Mouse (Mus musculus): ENCODE results near the gene Troap. TPM values are rescaled to one million over a fixed set of nuclear protein-coding genes. Genes with fewer than 3 reads are reported as not detected.

Troap gene
- polyA plus RNA-seq (2014; fragmentation: Illumina TruSeq; extraction: RNeasy Lipid Tissue Mini Kit (QIAGEN cat#74804); ENCODE audit: insufficient read depth, low read depth, low replicate concordance) = 0.13 TPM

DNA sequence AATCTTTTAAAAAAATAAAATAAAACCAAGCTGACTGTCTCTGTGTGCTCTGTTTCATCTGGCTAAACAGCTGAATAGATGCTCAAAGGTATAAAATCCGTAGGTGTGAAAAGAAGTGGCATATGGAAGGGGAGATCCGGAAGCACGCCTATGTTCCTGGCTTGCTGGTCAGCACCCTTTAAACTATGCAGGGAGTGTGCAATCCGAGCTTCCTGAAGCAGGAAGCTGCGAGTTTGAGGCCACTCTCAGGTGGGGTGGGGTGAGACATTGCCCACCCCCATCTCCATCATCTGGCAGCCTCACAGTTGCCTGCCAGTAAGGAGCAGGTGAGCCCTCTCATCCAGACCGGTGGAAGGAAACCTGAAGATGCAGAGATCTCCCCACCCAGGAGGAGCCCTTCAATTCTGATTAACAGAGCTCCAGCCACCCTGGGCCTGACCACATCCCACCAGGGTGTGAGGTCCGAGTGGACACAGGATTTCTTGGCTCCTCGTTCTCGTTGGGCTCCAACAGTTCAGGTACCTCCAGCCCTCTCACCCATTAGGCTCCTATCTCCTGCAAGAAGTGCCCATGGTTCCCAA, at the start of gene Troap:
TSS of gene Troap (plus strand) at position 557 of the 581 bp plus-strand sequence.

DNA sequence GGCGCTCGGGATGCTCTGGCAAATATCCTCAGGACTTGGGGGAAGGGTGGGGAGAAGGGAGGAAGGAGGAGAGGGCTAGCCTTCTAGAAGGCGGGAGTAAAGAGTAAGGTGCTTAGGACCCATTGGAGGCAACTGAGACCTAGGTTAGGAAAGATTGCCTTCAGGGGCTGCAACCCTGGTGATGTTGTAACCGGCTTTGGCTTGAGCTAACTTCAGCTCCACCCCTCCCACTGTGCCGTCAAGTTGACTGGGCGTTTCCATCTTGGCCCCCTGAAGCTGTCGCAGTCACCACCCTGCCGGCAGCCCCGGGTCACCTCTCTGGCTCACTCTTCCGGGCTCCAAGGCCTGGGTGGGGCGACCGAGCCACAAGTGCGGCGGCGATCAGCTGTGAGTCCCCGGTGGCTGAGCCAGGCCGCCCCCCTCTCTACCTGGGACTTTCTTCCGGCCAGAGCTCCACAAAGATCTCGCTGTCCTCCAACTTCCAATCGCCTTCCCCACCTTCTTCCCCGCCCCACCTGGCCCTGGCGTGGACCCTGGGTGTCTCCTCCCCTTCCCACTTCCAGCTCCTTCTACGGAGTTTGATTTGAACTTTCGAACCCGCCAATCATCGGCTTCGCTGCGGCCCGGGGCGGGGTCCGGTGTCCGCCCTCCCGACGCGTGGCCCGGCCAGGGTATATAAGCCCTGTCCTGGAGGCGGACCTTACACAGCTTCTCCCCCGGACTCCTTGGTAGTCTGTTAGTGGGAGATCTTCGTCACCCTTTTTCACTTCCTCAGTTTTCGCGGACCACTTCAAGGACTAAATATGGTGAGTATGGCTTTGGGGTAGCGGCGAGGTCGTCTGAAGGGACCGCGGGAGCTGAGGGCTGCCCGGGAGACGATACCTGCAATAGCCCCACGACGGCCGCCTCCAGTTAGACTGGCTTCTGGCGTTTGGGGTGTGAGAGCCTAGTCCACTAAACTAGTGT, 44.5 kb upstream of the Troap start, which contains the start of gene Tuba1c:
TSS of gene Tuba1c (plus strand) at position 273 of the 966 bp plus-strand sequence.

DNA sequence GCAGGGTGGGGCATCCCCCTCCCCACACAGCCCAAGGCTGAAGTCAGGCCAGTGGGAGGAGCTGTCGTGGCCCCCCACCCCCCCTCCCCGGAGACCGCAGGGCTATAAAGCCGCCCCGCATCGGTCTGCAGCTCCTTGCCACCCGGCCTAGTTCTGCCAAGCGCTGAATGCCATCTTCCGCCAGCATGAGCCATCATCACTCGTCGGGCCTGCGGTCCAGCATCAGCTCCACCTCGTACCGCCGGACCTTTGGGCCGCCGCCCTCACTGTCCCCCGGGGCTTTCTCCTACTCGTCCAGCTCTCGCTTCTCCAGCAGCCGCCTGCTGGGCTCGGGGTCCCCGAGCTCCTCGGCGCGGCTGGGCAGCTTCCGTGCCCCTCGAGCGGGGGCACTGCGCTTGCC, 19.3 kb upstream of the Troap start, which contains the start of gene Prph:
TSS of gene Prph (plus strand) at position 135 of the 400 bp plus-strand sequence.

DNA sequence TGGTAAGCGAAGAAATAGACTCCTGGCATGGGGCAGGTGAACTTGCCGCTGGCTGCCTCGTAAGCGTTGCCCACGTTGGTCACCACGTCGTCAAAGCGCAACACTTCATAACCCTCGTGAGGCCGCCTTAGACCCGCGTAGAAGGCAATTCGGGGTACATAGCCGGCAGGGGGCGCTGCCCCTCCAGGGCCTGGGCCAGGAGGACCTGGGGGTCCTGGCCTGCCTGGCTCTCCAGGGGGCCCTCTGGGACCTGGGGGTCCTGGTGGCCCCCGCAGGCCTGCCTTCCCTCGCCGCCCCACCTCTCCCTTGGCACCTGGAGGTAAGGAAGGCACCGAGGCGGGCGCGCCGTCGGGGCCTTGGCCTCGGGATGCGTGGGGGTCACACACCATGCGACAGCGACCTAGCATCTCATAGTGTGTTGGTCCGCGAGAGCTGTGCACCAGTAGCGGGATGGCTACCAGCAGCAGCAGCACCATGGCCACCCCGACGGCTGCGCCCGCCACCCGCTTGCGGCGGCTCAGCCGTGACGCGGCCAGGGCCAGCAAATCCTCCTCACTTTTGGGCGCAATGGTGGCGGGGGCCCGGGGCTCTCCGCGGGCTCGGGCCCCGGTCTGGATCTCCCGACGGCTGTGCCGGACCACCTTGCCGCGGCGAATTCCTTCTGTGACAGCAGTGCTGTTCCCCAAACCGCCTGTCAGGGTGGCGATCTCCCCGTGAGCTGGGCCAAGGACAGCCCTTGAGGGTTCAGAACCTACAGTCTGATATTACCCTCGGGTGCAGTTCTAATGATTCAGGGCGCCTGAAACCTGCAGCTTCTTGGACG, 13.1 kb downstream of the Troap start, which contains the start of gene C1ql4:
TSS of gene C1ql4 (minus strand) at position 565 of the 823 bp plus-strand sequence.

DNA sequence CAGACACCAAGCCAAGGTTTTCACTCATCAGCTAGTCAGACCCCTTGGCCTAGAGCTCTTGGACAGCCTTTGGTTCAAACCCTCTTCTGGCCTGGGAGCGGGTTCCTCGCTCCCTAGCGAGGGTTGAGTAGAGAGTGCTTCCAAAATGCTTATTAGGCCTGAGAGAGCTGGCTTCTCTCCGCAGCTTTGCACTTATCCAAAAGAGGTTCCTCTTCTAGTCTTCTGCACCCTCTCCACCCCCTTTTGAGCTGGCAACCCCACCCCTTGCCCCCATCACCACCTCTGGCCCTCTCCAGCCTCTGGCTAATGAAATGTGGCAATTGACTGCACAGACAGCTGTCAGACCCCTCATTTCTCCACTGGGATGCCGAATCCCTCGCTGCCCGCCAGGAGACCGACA, 18.5 kb downstream of the Troap start, which contains the start of gene Dnajc22:
TSS of gene Dnajc22 (plus strand) at position 301 of the 400 bp plus-strand sequence.

DNA sequence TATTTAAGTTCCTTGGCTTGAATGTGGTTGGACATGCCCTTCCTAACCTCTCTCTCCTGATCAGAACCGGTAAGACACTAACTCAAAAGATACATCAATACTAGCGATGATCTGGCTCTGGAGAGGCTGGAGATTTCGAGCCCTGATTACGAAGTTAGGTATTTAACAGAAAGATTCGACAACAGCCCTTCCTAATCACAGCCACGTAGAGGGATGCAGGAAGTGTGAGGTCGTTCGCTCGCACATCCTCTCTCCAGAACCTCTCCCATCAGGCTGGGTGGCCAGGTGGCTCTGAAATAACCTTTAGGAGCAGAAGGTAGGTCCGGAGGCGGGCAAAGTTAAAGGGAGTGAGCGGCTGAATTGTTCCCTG, 51.3 kb downstream of the Troap start, which contains the start of gene Spats2:
TSS of gene Spats2 (plus strand) at position 206 of the 370 bp plus-strand sequence.

Other genes with a start within 250 kb of the Troap start
- 69.5 TPM for gene Prkag1, start 243.1 kb upstream of the Troap start, polyA plus RNA-seq (2014; fragmentation: Illumina TruSeq; extraction: RNeasy Lipid Tissue Mini Kit (QIAGEN cat#74804); ENCODE audit: insufficient read depth, low read depth, low replicate concordance)
- 9.1 TPM for gene Kmt2d, start 203.4 kb upstream of the Troap start, polyA plus RNA-seq (2014; fragmentation: Illumina TruSeq; extraction: RNeasy Lipid Tissue Mini Kit (QIAGEN cat#74804); ENCODE audit: insufficient read depth, low read depth, low replicate concordance)
- gene Rhebl1, start 180.0 kb upstream of the Troap start, polyA plus RNA-seq (2014; fragmentation: Illumina TruSeq; extraction: RNeasy Lipid Tissue Mini Kit (QIAGEN cat#74804); ENCODE audit: insufficient read depth, low read depth, low replicate concordance) = 6.3 TPM
- gene Dhh, start 176.0 kb upstream of the Troap start, polyA plus RNA-seq (2014; fragmentation: Illumina TruSeq; extraction: RNeasy Lipid Tissue Mini Kit (QIAGEN cat#74804); ENCODE audit: insufficient read depth, low read depth, low replicate concordance) = 0.99 TPM
- 16.5 TPM for gene Lmbr1l, start 156.3 kb upstream of the Troap start, polyA plus RNA-seq (2014; fragmentation: Illumina TruSeq; extraction: RNeasy Lipid Tissue Mini Kit (QIAGEN cat#74804); ENCODE audit: insufficient read depth, low read depth, low replicate concordance)
- 632 TPM for gene Tuba1b, start 140.0 kb upstream of the Troap start, polyA plus RNA-seq (2014; fragmentation: Illumina TruSeq; extraction: RNeasy Lipid Tissue Mini Kit (QIAGEN cat#74804); ENCODE audit: insufficient read depth, low read depth, low replicate concordance)
- not detected for gene Gm49450, start 121.0 kb upstream of the Troap start, polyA plus RNA-seq (2014; fragmentation: Illumina TruSeq; extraction: RNeasy Lipid Tissue Mini Kit (QIAGEN cat#74804); ENCODE audit: insufficient read depth, low read depth, low replicate concordance)
- gene Tuba1a, start 120.9 kb upstream of the Troap start, polyA plus RNA-seq (2014; fragmentation: Illumina TruSeq; extraction: RNeasy Lipid Tissue Mini Kit (QIAGEN cat#74804); ENCODE audit: insufficient read depth, low read depth, low replicate concordance) = 607 TPM
- 55.1 TPM for gene Tuba1c, start 44.7 kb upstream of the Troap start, polyA plus RNA-seq (2014; fragmentation: Illumina TruSeq; extraction: RNeasy Lipid Tissue Mini Kit (QIAGEN cat#74804); ENCODE audit: insufficient read depth, low read depth, low replicate concordance)
- gene Prph, start 19.4 kb upstream of the Troap start, polyA plus RNA-seq (2014; fragmentation: Illumina TruSeq; extraction: RNeasy Lipid Tissue Mini Kit (QIAGEN cat#74804); ENCODE audit: insufficient read depth, low read depth, low replicate concordance) = 0.48 TPM
- not detected for gene C1ql4, start 13.2 kb downstream of the Troap start, polyA plus RNA-seq (2014; fragmentation: Illumina TruSeq; extraction: RNeasy Lipid Tissue Mini Kit (QIAGEN cat#74804); ENCODE audit: insufficient read depth, low read depth, low replicate concordance)
- gene Dnajc22, start 18.6 kb downstream of the Troap start, polyA plus RNA-seq (2014; fragmentation: Illumina TruSeq; extraction: RNeasy Lipid Tissue Mini Kit (QIAGEN cat#74804); ENCODE audit: insufficient read depth, low read depth, low replicate concordance) = 0.24 TPM
- 6.2 TPM for gene Spats2, start 51.3 kb downstream of the Troap start, polyA plus RNA-seq (2014; fragmentation: Illumina TruSeq; extraction: RNeasy Lipid Tissue Mini Kit (QIAGEN cat#74804); ENCODE audit: insufficient read depth, low read depth, low replicate concordance)
- gene Kcnh3, start 150.3 kb downstream of the Troap start, polyA plus RNA-seq (2014; fragmentation: Illumina TruSeq; extraction: RNeasy Lipid Tissue Mini Kit (QIAGEN cat#74804); ENCODE audit: insufficient read depth, low read depth, low replicate concordance) = 1.2 TPM
- gene Mcrs1, start 177.4 kb downstream of the Troap start, polyA plus RNA-seq (2014; fragmentation: Illumina TruSeq; extraction: RNeasy Lipid Tissue Mini Kit (QIAGEN cat#74804); ENCODE audit: insufficient read depth, low read depth, low replicate concordance) = 37.2 TPM
- 33.7 TPM for gene Prpf40b, start 220.5 kb downstream of the Troap start, polyA plus RNA-seq (2014; fragmentation: Illumina TruSeq; extraction: RNeasy Lipid Tissue Mini Kit (QIAGEN cat#74804); ENCODE audit: insufficient read depth, low read depth, low replicate concordance)
- gene Fam186b, start 221.3 kb downstream of the Troap start, polyA plus RNA-seq (2014; fragmentation: Illumina TruSeq; extraction: RNeasy Lipid Tissue Mini Kit (QIAGEN cat#74804); ENCODE audit: insufficient read depth, low read depth, low replicate concordance) = not detected

All from lung, adult 10 weeks (tissue).